Mouse (Mus musculus): ENCODE measurements around the gene Tceal9.

GRCm38 (mm10) chrX:136279410-136279809 lies 34.5 kb downstream of the Tceal9 start:
- TF ChIP-seq POLR2A (IDR thresholded peaks at IDR 0.05; ENCODE audit: low read depth, low read length) (no peak), CTCF (IDR thresholded peaks at IDR 0.05; ENCODE audit: extremely low read depth, insufficient read depth, insufficient read length, insufficient replicate concordance) (no peak)
